Mouse (Mus musculus) heart, embryonic 15.5 days (tissue): ENCODE results near the gene Gm10097. TPM values are rescaled to one million over a fixed set of nuclear protein-coding genes. Genes with fewer than 3 reads are reported as not detected.

Source experiments
- ATAC-seq: fragments of 200-750 bp; cut with Nextera tagmentation; replicated peaks from 2 replicates; pipeline ENCODE4 v1.8.0; 2017; ENCODE audit warnings: low read depth, moderate TSS enrichment; ENCODE audit not compliant: insufficient number of reproducible peaks, insufficient read depth, low FRiP score
- H3K27ac ChIP-seq: fragments of 300-500 bp; sonication (generic); 2 replicates; pipeline ENCODE4 v1.5.1; 2015; ENCODE audit warnings: mild to moderate bottlenecking, inconsistent platforms
- H3K27me3 ChIP-seq: fragments of 300-500 bp; sonication (generic); 2 replicates; pipeline ENCODE4 v1.6.1; 2015; ENCODE audit warnings: inconsistent platforms
- H3K36me3 ChIP-seq: fragments of 300-500 bp; sonication (generic); 2 replicates; pipeline ENCODE4 v1.6.1; 2015; ENCODE audit warnings: mild to moderate bottlenecking, inconsistent platforms
- H3K4me1 ChIP-seq: fragments of 300-500 bp; sonication (generic); replicated peaks from 2 replicates; pipeline ENCODE4 v1.6.1; 2015; ENCODE audit warnings: inconsistent platforms
- H3K4me2 ChIP-seq: fragments of 300-500 bp; sonication (generic); 2 replicates; pipeline ENCODE4 v1.6.1; 2015; ENCODE audit warnings: inconsistent platforms, mild to moderate bottlenecking, moderate library complexity
- H3K4me3 ChIP-seq: fragments of 300-500 bp; sonication (generic); 2 replicates; pipeline ENCODE4 v1.5.1; 2015; ENCODE audit warnings: mild to moderate bottlenecking, inconsistent platforms
- H3K9ac ChIP-seq: fragments of 300-500 bp; sonication (generic); 2 replicates; pipeline ENCODE4 v1.6.1; 2015; ENCODE audit warnings: mild to moderate bottlenecking, inconsistent platforms
- H3K9me3 ChIP-seq: fragments of 300-500 bp; sonication (generic); replicated peaks from 2 replicates; pipeline ENCODE4 v1.6.1; 2016; ENCODE audit warnings: inconsistent platforms
- WGBS: fragments of 180-500 bp; shearing (Covaris S2); methylation state at CpG from one replicate; pipeline ENCODE4 v1.1.7; 2015; ENCODE audit warnings: mixed read lengths; 5-methylcytosine and 5-hydroxymethylcytosine counted together
- polyA plus RNA-seq: library from polyadenylated mRNA; unstranded; fragments of >200 nt; fragmentation: Nextera tagmentation; extraction: Ambion mirVana; gene quantifications from 2 replicates; pipeline ENCODE4 v1.2.1, GENCODE M21; 2015

Gene Gm10097
- polyA plus RNA-seq, 1 experiment from 2014 or later, result 1.9 TPM

- Histone ChIP-seq H3K27ac (no peak overlapping the region), H3K4me1 (peaks cover 17% of the 10 kb centered on the region), H3K4me2 (no peak overlapping the region), H3K27me3 (no peaks in the 10 kb centered on the region), H3K9ac (no peak overlapping the region), H3K4me3 (no peak overlapping the region), H3K36me3 (peaks cover 49% of the 10 kb centered on the region), H3K9me3 (no peaks in the 10 kb centered on the region)
- 86% methylated on average over 10 of the region's 10 CpGs for WGBS
- ATAC-seq, result no peak
These were observed 12.7 kb upstream of the Gm10097 start for GRCm38 (mm10) chr10:5056243-5056735.

DNA sequence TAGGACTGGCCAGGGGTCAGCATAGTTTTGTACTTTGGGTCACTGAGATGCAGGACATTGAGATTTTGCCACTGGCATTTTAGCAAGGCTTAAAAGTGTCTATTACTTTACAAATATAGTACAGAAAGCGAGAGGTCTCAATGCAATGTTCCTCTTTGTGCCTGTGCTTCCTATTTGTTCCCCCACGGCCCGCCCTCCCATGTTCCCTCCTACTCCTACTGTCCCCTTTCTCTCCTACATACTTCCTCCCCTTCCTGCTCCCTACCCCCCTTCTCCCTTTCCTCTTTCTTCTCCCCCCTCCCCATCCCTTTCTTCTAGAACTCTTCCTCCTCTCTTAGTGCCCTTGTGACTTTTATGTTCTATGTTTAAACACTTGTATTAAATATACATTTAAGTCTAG is 12.1 kb upstream of the Gm10097 start:
- no peak overlapping the region for H3K4me3 ChIP-seq
- peaks cover 43% of the 10 kb centered on the region for H3K36me3 ChIP-seq
- no peaks in the 10 kb centered on the region for H3K27me3 ChIP-seq
- H3K9me3 ChIP-seq, result no peaks in the 10 kb centered on the region
- H3K9ac ChIP-seq, result no peak overlapping the region
- WGBS, result 82% methylated on average over 3 of the region's 3 CpGs
- no peak for ATAC-seq
- peaks cover 17% of the 10 kb centered on the region for H3K4me1 ChIP-seq
- no peak overlapping the region for H3K27ac ChIP-seq
- no peak overlapping the region for H3K4me2 ChIP-seq

DNA sequence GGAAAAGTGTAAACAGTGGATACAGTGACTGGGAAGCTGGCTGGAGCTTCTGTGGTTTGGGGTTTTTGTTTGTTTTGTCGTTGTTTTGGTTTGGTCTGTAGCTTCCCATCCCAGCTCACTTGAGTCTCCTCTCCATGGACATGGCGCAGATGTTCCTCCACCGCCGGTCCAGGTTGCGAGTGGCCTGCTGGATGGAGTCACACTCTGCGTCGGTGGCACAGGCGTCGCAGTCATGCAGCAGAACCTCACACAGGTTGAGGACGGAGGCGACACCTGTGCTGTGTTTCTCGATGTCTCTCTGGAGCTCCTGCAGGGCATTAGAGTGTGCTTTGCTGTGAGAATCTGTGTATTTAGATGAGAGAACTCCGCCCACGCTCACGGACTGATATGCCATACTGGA is 11.3 kb upstream of the Gm10097 start:
- Histone ChIP-seq H3K4me3 (no peak overlapping the region), H3K27me3 (no peaks in the 10 kb centered on the region), H3K4me2 (no peak overlapping the region), H3K27ac (no peak overlapping the region), H3K9ac (no peak overlapping the region), H3K36me3 (peaks cover 35% of the 10 kb centered on the region), H3K4me1 (peaks cover 17% of the 10 kb centered on the region), H3K9me3 (no peaks in the 10 kb centered on the region)
- 90% methylated on average over 15 of the region's 15 CpGs for WGBS
- no peak for ATAC-seq

DNA sequence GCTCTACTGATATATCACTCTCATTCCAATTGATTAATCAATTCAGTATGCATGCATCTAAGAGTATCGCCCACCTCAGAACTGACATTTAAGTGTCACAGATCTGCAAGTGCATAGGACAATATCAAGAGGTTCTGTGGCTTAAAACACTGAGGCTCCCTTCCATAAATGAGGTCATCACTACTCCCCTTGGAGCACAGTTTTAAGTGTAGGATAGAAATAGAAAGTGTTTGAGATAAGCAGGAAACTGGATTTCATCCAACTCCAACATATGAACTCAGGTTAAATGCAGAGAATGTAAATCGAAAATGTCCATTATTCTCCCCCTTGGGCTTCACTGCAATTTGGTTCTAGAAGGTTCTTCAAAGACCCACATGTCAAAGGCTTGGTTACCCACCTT is 10.1 kb upstream of the Gm10097 start:
- peaks cover 17% of the 10 kb centered on the region for H3K4me1 ChIP-seq
- ATAC-seq, result peak; percentile 69
- H3K4me3 ChIP-seq, result no peak overlapping the region
- peaks cover 31% of the 10 kb centered on the region for H3K36me3 ChIP-seq
- H3K4me2 ChIP-seq, result peak overlapping the region; percentile 32; the same call in 1 of the 2 replicates
- H3K27me3 ChIP-seq, result no peaks in the 10 kb centered on the region
- WGBS, result 20% methylated on average over 2 of the region's 2 CpGs
- no peak overlapping the region for H3K9ac ChIP-seq
- no peaks in the 10 kb centered on the region for H3K9me3 ChIP-seq
- peak overlapping the region; percentile 79 for H3K27ac ChIP-seq

- no peak overlapping the region for H3K4me2 ChIP-seq
- H3K9ac ChIP-seq, result no peak overlapping the region
- H3K4me3 ChIP-seq, result no peak overlapping the region
- no peaks in the 10 kb centered on the region for H3K27me3 ChIP-seq
- peaks cover 17% of the 10 kb centered on the region for H3K4me1 ChIP-seq
- peaks cover 21% of the 10 kb centered on the region for H3K36me3 ChIP-seq
- H3K27ac ChIP-seq, result peak overlapping the region; percentile 79; the same call in 1 of the 2 replicates
- no peaks in the 10 kb centered on the region for H3K9me3 ChIP-seq
- 42% methylated on average over 2 of the region's 2 CpGs for WGBS
- ATAC-seq, result no peak
These were observed 9.0 kb upstream of the Gm10097 start for GRCm38 (mm10) chr10:5059983-5060382.

- H3K27me3 ChIP-seq, result no peaks in the 10 kb centered on the region
- peak overlapping the region; percentile 97; the same call in 1 of the 2 replicates for H3K27ac ChIP-seq
- H3K4me1 ChIP-seq, result 0 out of 2 replicates have a peak, but pooled peaks cover 8% of the 10 kb centered on the region
- H3K36me3 ChIP-seq, result 0 out of 2 replicates have a peak, but pooled peaks cover 3% of the 10 kb centered on the region
- no peak for ATAC-seq
- no peak overlapping the region for H3K9ac ChIP-seq
- WGBS, result 82% methylated on average over 3 of the region's 3 CpGs
- H3K9me3 ChIP-seq, result no peaks in the 10 kb centered on the region
- peak overlapping the region; percentile 25; the same call in 1 of the 2 replicates for H3K4me3 ChIP-seq
- H3K4me2 ChIP-seq, result peak overlapping the region; percentile 59
These were observed 1.9 kb upstream of the Gm10097 start for GRCm38 (mm10) chr10:5067113-5067512.

DNA sequence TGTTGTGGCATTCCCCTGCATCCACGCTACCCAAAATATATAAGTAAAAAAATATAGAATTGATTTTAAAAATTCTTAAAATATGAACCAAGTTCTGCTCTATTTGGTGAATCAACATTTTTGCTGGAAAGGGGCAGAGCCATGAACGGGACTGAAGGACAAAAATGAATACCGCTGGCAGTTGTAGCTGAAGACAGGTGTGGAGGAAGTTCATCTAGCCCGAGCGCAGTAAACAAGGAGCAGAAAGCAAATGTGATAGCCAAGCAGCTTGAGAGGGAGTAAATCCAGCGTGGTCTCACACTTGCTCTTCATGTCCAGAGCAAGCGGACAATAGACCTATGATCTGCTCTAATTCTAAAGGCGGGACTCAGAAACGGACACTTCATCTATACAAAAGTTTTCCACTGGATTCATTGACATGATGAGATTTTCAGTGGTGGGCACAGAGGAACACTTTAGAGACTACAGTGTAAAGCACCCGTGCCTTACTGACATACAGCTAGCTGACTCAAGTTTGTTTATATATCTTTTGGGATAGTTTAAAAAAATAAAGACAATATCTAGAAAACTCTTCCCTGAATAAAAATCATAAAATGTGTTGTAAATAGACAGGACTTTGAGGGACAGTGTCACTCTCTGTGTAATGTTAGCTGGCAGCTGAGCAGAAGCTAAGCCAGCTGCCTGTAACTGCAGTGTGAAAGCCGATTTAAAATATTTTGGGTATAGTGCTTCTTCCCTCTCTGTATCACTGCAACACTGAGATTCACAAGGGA is 1.4 kb downstream of the Gm10097 start:
- no peaks in the 10 kb centered on the region for H3K9me3 ChIP-seq
- ATAC-seq, result no peak
- peaks cover 14% of the 10 kb centered on the region for H3K36me3 ChIP-seq
- 84% methylated on average over 11 of the region's 11 CpGs for WGBS
- H3K9ac ChIP-seq, result no peak overlapping the region
- no peaks in the 10 kb centered on the region for H3K27me3 ChIP-seq
- peak overlapping the region; percentile 19 for H3K4me3 ChIP-seq
- peak overlapping the region; percentile 59 for H3K4me2 ChIP-seq
- H3K27ac ChIP-seq, result peak overlapping the region; percentile 97
- 0 out of 2 replicates have a peak, but pooled peaks cover 8% of the 10 kb centered on the region for H3K4me1 ChIP-seq

DNA sequence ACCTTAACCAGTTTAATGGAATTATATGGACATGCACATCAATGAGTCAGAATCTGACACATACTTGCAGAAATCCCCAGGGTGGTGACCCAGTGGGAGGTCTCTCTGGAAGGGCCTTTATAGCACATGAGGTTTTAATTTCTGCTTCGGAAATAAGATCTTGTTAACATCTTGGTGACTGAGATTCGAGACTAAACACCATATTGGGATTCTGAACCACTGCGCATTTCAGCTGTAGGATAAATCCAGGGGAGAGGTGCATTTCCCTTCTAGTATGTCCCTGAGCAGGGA is 1.9 kb downstream of the Gm10097 start:
- no peak for ATAC-seq
- Histone ChIP-seq H3K4me1 (0 out of 2 replicates have a peak, but pooled peaks cover 8% of the 10 kb centered on the region), H3K36me3 (peaks cover 14% of the 10 kb centered on the region), H3K9me3 (no peaks in the 10 kb centered on the region), H3K9ac (no peak overlapping the region), H3K4me3 (no peak overlapping the region), H3K4me2 (peak overlapping the region; percentile 59; the same call in 1 of the 2 replicates), H3K27me3 (no peaks in the 10 kb centered on the region), H3K27ac (0 out of 2 replicates have a peak overlapping the region, but pooled peaks have one; percentile 97)
- WGBS, result 83% methylated on average over 3 of the region's 3 CpGs

DNA sequence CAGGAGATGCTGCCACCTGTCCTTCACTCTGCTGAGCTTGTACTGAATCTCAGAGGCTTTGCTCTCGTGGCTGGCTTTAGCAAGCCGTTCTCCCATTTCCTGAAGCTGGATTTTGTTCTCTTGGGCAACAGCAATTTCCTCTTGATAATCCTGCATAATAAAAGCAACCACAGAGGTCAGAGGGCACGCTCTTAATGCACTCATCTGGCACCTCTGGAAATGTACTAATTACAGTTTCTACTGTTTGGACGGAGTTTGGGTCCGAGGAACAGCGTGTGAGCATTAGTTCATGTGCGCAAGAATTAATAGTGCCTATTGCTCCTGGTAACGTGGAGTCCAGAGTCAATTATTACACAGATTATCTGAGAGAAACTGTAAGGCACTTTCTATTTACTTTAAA is 3.1 kb downstream of the Gm10097 start:
- WGBS, result 82% methylated on average over 8 of the region's 8 CpGs
- no peak overlapping the region for H3K9ac ChIP-seq
- no peak for ATAC-seq
- H3K36me3 ChIP-seq, result peaks cover 17% of the 10 kb centered on the region
- no peak overlapping the region for H3K4me2 ChIP-seq
- 0 out of 2 replicates have a peak, but pooled peaks cover 5% of the 10 kb centered on the region for H3K4me1 ChIP-seq
- H3K9me3 ChIP-seq, result no peaks in the 10 kb centered on the region
- no peaks in the 10 kb centered on the region for H3K27me3 ChIP-seq
- H3K4me3 ChIP-seq, result no peak overlapping the region
- no peak overlapping the region for H3K27ac ChIP-seq

DNA sequence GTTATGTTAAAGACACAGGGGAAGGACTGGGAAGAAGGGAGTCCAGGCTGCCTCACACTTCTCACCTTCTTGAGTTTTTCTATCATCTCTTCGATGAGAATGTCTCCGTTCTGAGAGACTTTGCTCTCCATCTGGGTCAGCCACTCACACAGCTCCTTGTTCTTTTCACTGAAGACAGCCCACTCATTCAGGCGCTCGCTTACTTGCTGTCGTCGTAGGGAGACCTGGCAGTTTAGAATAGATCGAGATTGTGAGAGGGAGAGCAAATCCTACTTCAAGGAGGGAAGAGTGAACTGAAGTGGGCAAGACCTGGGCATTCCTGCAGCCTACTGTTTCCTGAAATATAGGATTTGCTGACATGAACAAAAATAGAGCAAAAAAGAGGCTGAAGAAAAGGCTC is 6.7 kb downstream of the Gm10097 start:
- H3K4me3 ChIP-seq, result no peak overlapping the region
- no peak overlapping the region for H3K27ac ChIP-seq
- H3K9me3 ChIP-seq, result no peaks in the 10 kb centered on the region
- no peak for ATAC-seq
- WGBS, result 86% methylated on average over 7 of the region's 7 CpGs
- peaks cover 18% of the 10 kb centered on the region for H3K36me3 ChIP-seq
- H3K4me1 ChIP-seq, result peaks cover 11% of the 10 kb centered on the region
- H3K9ac ChIP-seq, result no peak overlapping the region
- no peak overlapping the region for H3K4me2 ChIP-seq
- no peaks in the 10 kb centered on the region for H3K27me3 ChIP-seq

DNA sequence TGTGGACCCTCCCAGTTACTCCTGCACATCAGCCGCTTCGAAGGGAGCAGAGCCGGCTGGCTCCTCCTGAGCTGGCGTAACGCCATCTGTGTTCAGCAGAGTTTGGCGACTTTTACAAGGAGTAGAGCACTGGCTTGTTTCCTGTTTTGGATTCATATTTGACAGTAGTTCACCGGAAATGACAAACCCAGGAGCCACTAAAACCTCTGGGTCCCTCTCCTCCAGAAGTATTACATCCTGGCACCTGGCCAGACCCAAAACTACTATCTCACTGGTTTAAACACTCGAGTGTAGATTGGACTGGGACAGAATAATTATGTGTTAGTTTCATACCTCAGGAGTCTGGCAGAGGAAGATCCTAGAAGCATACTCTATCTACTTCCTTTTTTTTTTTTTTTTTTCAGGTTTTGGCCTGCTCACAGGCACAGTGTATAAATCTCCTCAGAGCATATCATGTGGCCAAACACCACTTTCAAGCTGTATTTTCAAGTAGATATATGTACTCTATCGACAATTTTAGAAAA is 11.0 kb downstream of the Gm10097 start:
- Histone ChIP-seq H3K4me3 (no peak overlapping the region), H3K9ac (no peak overlapping the region), H3K4me2 (peak overlapping the region; percentile 4; the same call in 1 of the 2 replicates), H3K4me1 (peaks cover 9% of the 10 kb centered on the region), H3K9me3 (no peaks in the 10 kb centered on the region), H3K27ac (0 out of 2 replicates have a peak overlapping the region, but pooled peaks have one; percentile 32), H3K36me3 (peaks cover 10% of the 10 kb centered on the region), H3K27me3 (no peaks in the 10 kb centered on the region)
- 29% methylated on average over 9 of the region's 9 CpGs for WGBS
- peak; percentile 60; the same call in 1 of the 2 replicates for ATAC-seq
